In genomic region chr13:37506046-37506445, GRCm38 (mm10) we compare ENCODE assay signal across 9 mouse cellular contexts.
DNase-seq lines count a peak whose midpoint lies in the region; ATAC-seq and TF ChIP-seq lines count a peak whose summit lies in the region.
"Had no signal": no experiment of that assay in that cellular context is flagged by ENCODE, and none has a peak within 500 bp of the region (broad histone marks: within the 10 kb centered on the region; RNA-seq: fewer than 3 reads in every experiment).

No protein-coding gene starts in this region.

- peaks cover 51% of the 10 kb centered on the region for H3K27me3 ChIP-seq in midbrain, embryonic 12.5 days
- H3K27me3 ChIP-seq in midbrain, embryonic 14.5 days (ENCODE audit: control insufficient read depth, insufficient read depth, low read length) = no peaks in the 10 kb centered on the region
- H3K27me3 ChIP-seq in kidney, embryonic 16.5 days (ENCODE audit: insufficient read depth, low read length) = no peaks in the 10 kb centered on the region
- no peaks in the 10 kb centered on the region for H3K27me3 ChIP-seq in small intestine, adult 2 months (ENCODE audit: control insufficient read depth, insufficient read depth, low read length)

- ATAC-seq in midbrain, embryonic 12.5 days (ENCODE audit: low FRiP score, low read depth) = no peak
- no peak for ATAC-seq in midbrain, embryonic 14.5 days (ENCODE audit: low FRiP score, low TSS enrichment)
- ATAC-seq in kidney, embryonic 16.5 days (ENCODE audit: low FRiP score, low TSS enrichment) = no peak
- no peak for ATAC-seq in monocyte, adult 5-6 weeks (replicated peaks; ENCODE audit: insufficient number of reproducible peaks, low FRiP score, low TSS enrichment, poor library complexity, severe bottlenecking)

- H3K9me3 ChIP-seq in midbrain, embryonic 12.5 days = no peaks in the 10 kb centered on the region
- no peaks in the 10 kb centered on the region for H3K9me3 ChIP-seq in midbrain, embryonic 14.5 days (ENCODE audit: control insufficient read depth, low read length)
- H3K9me3 ChIP-seq in kidney, embryonic 16.5 days (ENCODE audit: low read length) = no peaks in the 10 kb centered on the region

- H3K4me1 ChIP-seq in midbrain, embryonic 12.5 days = peaks cover 22% of the 10 kb centered on the region
- peaks cover 15% of the 10 kb centered on the region for H3K4me1 ChIP-seq in midbrain, embryonic 14.5 days (ENCODE audit: control insufficient read depth, insufficient read depth, low read length)
- peaks cover 47% of the 10 kb centered on the region for H3K4me1 ChIP-seq in kidney, embryonic 16.5 days (ENCODE audit: insufficient read depth, low read length)
- peaks cover 37% of the 10 kb centered on the region for H3K4me1 ChIP-seq in small intestine, adult 2 months (ENCODE audit: control insufficient read depth, insufficient read depth, insufficient read length, low read length)

- 0 out of 2 replicates have a peak overlapping the region, but pooled peaks have one; percentile 30 for H3K27ac ChIP-seq in midbrain, embryonic 12.5 days (replicated peaks)
- no peak overlapping the region for H3K27ac ChIP-seq in midbrain, embryonic 14.5 days (replicated peaks; ENCODE audit: low read depth, low read length)
- H3K27ac ChIP-seq in kidney, embryonic 16.5 days (ENCODE audit: low read length) = peak overlapping the region; percentile 88
- peak overlapping the region; percentile 5 for H3K27ac ChIP-seq in small intestine, adult 2 months (ENCODE audit: insufficient read depth, low read depth, low read length)

- TF ChIP-seq CTCF in small intestine, adult 2 months (IDR thresholded peaks at IDR 0.05; ENCODE audit: extremely low read depth, insufficient read length, insufficient replicate concordance, low read depth, low read length) = no peak

- H3K36me3 ChIP-seq in midbrain, embryonic 12.5 days = no peaks in the 10 kb centered on the region
- no peaks in the 10 kb centered on the region for H3K36me3 ChIP-seq in midbrain, embryonic 14.5 days (ENCODE audit: control insufficient read depth, insufficient read depth, low read length)
- H3K36me3 ChIP-seq in kidney, embryonic 16.5 days (ENCODE audit: insufficient read depth, low read length) = no peaks in the 10 kb centered on the region
- no peaks in the 10 kb centered on the region for H3K36me3 ChIP-seq in small intestine, adult 2 months (ENCODE audit: control insufficient read depth, insufficient read depth, low read length)

- no peak for TF ChIP-seq POLR2A in small intestine, adult 2 months (IDR thresholded peaks at IDR 0.05; ENCODE audit: low read depth, low read length)

- H3K9ac ChIP-seq in midbrain, embryonic 12.5 days (replicated peaks) = no peak overlapping the region
- H3K9ac ChIP-seq in midbrain, embryonic 14.5 days (replicated peaks; ENCODE audit: low read length) = no peak overlapping the region
- H3K9ac ChIP-seq in kidney, embryonic 16.5 days (replicated peaks; ENCODE audit: low read length) = peak overlapping the region; percentile 49

- 68% methylated on average over 10 of the region's 10 CpGs for WGBS in midbrain, embryonic 12.5 days
- WGBS in midbrain, embryonic 14.5 days = 76% methylated on average over 10 of the region's 10 CpGs
- WGBS in kidney, embryonic 16.5 days = 49% methylated on average over 10 of the region's 10 CpGs
- 51% methylated on average over 10 of the region's 10 CpGs for WGBS in small intestine, adult 2 months

- H3K4me3 ChIP-seq in midbrain, embryonic 12.5 days = no peak overlapping the region
- H3K4me3 ChIP-seq in midbrain, embryonic 14.5 days (replicated peaks; ENCODE audit: low read depth, low read length) = no peak overlapping the region
- no peak overlapping the region for H3K4me3 ChIP-seq in kidney, embryonic 16.5 days (ENCODE audit: low read length)
- no peak overlapping the region for H3K4me3 ChIP-seq in small intestine, adult 2 months (ENCODE audit: low read depth, low read length)
- H3K4me3 ChIP-seq: erythroblast, embryonic 14.5 days had no signal

- H3K4me2 ChIP-seq in midbrain, embryonic 12.5 days (replicated peaks) = no peak overlapping the region
- H3K4me2 ChIP-seq in midbrain, embryonic 14.5 days (ENCODE audit: low read length) = no peak overlapping the region
- H3K4me2 ChIP-seq in kidney, embryonic 16.5 days (replicated peaks; ENCODE audit: low read depth, low read length) = no peak overlapping the region

- no peak for DNase-seq in midbrain, embryonic 14.5 days
- DNase-seq in heart, adult 18-20 months = peak; percentile 68 to 71
- DNase-seq in layer of hippocampus, adult 9-10 months (ENCODE audit: low spot score) = no peak
- no peak for DNase-seq in urinary bladder, postnatal 14 days (ENCODE audit: low spot score)

Comparison
In these comparisons a context has a peak if more than half of its experiments do, and no peak if none do; other contexts are left out.
1. DNase-seq: peak in heart, adult 18-20 months (2 of 2); none in midbrain, embryonic 14.5 days (single experiment), layer of hippocampus, adult 9-10 months (single experiment) and urinary bladder, postnatal 14 days (single experiment).